Mouse (Mus musculus): Measurements from ENCODE around the gene Glg1.

DNA sequence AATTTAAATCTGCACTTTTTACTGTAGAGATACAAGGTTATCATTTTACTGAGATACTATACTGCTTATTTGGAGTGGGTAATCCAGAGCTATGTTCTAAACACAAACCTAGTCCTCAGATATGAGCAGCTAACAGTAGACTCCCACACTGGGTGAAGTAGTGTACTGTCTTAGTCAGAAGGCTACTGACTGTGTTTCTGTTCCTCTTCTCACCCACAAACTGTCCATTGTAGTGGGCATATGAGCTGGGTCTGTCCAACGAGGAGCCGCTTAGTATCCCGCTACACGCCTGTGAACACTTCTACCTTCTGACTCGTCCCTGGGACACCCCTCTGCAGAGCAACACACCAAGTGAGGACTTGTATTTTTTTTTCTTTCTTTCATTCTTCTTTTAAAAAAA, 144.1 kb downstream of the Glg1 start:
- TF ChIP-seq CTCF (IDR thresholded peaks at IDR 0.05; ENCODE audit: extremely low read depth, insufficient read depth, low read length): no peak
- no peak for TF ChIP-seq POLR2A (IDR thresholded peaks at IDR 0.05; ENCODE audit: extremely low read depth, insufficient read depth, low read length)
